Mouse (Mus musculus) lung, postnatal 0 days (tissue): ENCODE data around the gene Shmt2.

Experiments used
- CTCF ChIP-seq: IDR thresholded peaks from 2 replicates; pipeline ENCODE4 v1.5.1; 2016; ENCODE audit warnings: antibody characterized with exemption, mild to moderate bottlenecking
- EP300 ChIP-seq: IDR thresholded peaks from 2 replicates; pipeline ENCODE4 v1.6.1; 2016; ENCODE audit warnings: antibody characterized with exemption, mild to moderate bottlenecking, control low read depth

DNA sequence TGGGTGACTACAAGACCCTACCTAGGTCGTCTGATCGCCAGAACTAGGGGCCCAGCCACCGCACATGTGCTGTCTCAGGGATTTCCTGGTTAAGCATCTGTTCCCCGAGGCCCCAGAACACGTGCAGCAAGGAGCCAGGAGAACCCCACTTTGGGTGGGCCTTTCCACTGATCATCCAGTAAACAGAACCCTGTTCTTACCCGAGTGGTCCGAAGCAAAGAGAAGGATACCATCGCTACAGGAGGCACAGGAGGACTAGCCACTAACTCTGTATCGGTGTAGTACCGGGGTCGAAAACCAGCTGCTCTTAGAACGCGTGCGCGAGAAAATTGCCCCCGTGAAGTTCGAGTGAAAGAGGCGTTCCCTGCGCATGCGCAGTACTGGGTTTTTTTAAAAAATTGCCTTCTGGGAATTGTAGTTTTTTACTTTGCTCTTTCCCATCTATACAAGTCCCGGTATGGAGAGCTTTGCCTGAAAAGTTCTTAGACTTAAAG is at the start of gene Shmt2:
- TF ChIP-seq CTCF (no peak), EP300 (0 out of 2 replicates have a peak, but pooled peaks have one; percentile 33)
